ENCODE assay signal across 22 mouse cellular contexts in genomic region chr7:75404955-75405354, GRCm38 (mm10). TPM values are rescaled to one million over a fixed set of nuclear protein-coding genes. Genes with fewer than 3 reads are reported as not detected.
DNase-seq lines count a peak whose midpoint lies in the region; ATAC-seq and TF ChIP-seq lines count a peak whose summit lies in the region.
"Had no signal": no experiment of that assay in that cellular context is flagged by ENCODE, and none has a peak within 500 bp of the region (broad histone marks: within the 10 kb centered on the region; RNA-seq: fewer than 3 reads in every experiment).

No protein-coding gene starts in this region.

- H3K4me3 ChIP-seq in heart, embryonic 10.5 days, result no peak overlapping the region
- H3K4me3 ChIP-seq in heart, embryonic 13.5 days, result no peak overlapping the region
- H3K4me3 ChIP-seq in heart, postnatal 0 days (ENCODE audit: low read depth, low read length), result no peak overlapping the region
- H3K4me3 ChIP-seq: embryonic facial prominence, embryonic 15.5 days; erythroblast, embryonic 14.5 days; forebrain, embryonic 15.5 days; hindbrain, embryonic 12.5 days; kidney, embryonic 15.5 days had no signal

- peak; percentile 80 for DNase-seq in heart, embryonic 10.5 days (ENCODE audit: low spot score)
- DNase-seq in heart, adult 8-10 months (ENCODE audit: low spot score), result no peak
- peak; percentile 81 for DNase-seq in heart, postnatal 0 days (ENCODE audit: low spot score)
- DNase-seq in layer of hippocampus, adult 9-11 months, result no peak
- no peak for DNase-seq in adrenal gland, postnatal 14 days
- DNase-seq: adrenal gland, adult 2 months; adrenal gland, postnatal 36 days; cerebellum, adult 11 months; cerebellum, adult 8-10 months; cerebellum, postnatal 14 days; embryo, embryonic 11 days; gastrocnemius, postnatal 14 days; kidney, adult 11 months had no signal

- TF ChIP-seq CTCF in heart, postnatal 0 days (IDR thresholded peaks at IDR 0.05; ENCODE audit: low read depth), result no peak

- no peaks in the 10 kb centered on the region for H3K9me3 ChIP-seq in heart, embryonic 10.5 days
- H3K9me3 ChIP-seq in heart, embryonic 13.5 days, result 0 out of 2 replicates have a peak, but pooled peaks cover 4% of the 10 kb centered on the region
- no peaks in the 10 kb centered on the region for H3K9me3 ChIP-seq in heart, postnatal 0 days (replicated peaks; ENCODE audit: control insufficient read depth, low read length)
- H3K9me3 ChIP-seq: embryonic facial prominence, embryonic 15.5 days; forebrain, embryonic 15.5 days; hindbrain, embryonic 12.5 days; kidney, embryonic 15.5 days had no signal

- no peak overlapping the region for H3K9ac ChIP-seq in heart, embryonic 13.5 days
- H3K9ac ChIP-seq in heart, postnatal 0 days (replicated peaks; ENCODE audit: low read depth, low read length), result no peak overlapping the region
- H3K9ac ChIP-seq: embryonic facial prominence, embryonic 15.5 days; forebrain, embryonic 15.5 days; hindbrain, embryonic 12.5 days; kidney, embryonic 15.5 days had no signal

- ATAC-seq in erythroid progenitor cell, adult 5-6 weeks (replicated peaks; ENCODE audit: low FRiP score, poor library complexity, severe bottlenecking), result 0 out of 2 replicates have a peak, but pooled peaks have one; percentile 19
- peak; percentile 66; the same call in 1 of the 2 replicates for ATAC-seq in heart, embryonic 13.5 days (ENCODE audit: extremely low read depth, insufficient number of reproducible peaks, low FRiP score, low TSS enrichment)
- ATAC-seq in heart, postnatal 0 days (ENCODE audit: insufficient read depth, low read depth), result peak; percentile 91
- ATAC-seq: forebrain, embryonic 15.5 days; hindbrain, embryonic 16.5 days; inflammation-experienced regulatory T-cells, adult 6 months had no signal

- TF ChIP-seq EP300 in heart, postnatal 0 days (IDR thresholded peaks at IDR 0.05; ENCODE audit: low read depth), result no peak

- WGBS in heart, embryonic 10.5 days, result 50% methylated on average over 3 of the region's 3 CpGs
- 36% methylated on average over 3 of the region's 3 CpGs for WGBS in heart, embryonic 13.5 days
- 33% methylated on average over 3 of the region's 3 CpGs for WGBS in heart, postnatal 0 days

- H3K36me3 ChIP-seq in heart, embryonic 10.5 days, result no peaks in the 10 kb centered on the region
- H3K36me3 ChIP-seq in heart, embryonic 13.5 days, result no peaks in the 10 kb centered on the region
- no peaks in the 10 kb centered on the region for H3K36me3 ChIP-seq in heart, postnatal 0 days (replicated peaks; ENCODE audit: control insufficient read depth, insufficient read depth, low read length)
- H3K36me3 ChIP-seq: embryonic facial prominence, embryonic 15.5 days; forebrain, embryonic 15.5 days; hindbrain, embryonic 12.5 days; kidney, embryonic 15.5 days had no signal

- no peak overlapping the region for H3K4me2 ChIP-seq in heart, embryonic 13.5 days
- H3K4me2 ChIP-seq in heart, postnatal 0 days (ENCODE audit: low read depth, low read length), result no peak overlapping the region
- H3K4me2 ChIP-seq: embryonic facial prominence, embryonic 15.5 days; forebrain, embryonic 15.5 days; hindbrain, embryonic 12.5 days; kidney, embryonic 15.5 days had no signal

- no peaks in the 10 kb centered on the region for H3K27me3 ChIP-seq in heart, embryonic 10.5 days (ENCODE audit: insufficient read depth, poor library complexity, severe bottlenecking)
- no peaks in the 10 kb centered on the region for H3K27me3 ChIP-seq in heart, embryonic 13.5 days (replicated peaks)
- H3K27me3 ChIP-seq in heart, postnatal 0 days (ENCODE audit: control insufficient read depth, insufficient read depth, low read length), result no peaks in the 10 kb centered on the region
- H3K27me3 ChIP-seq: embryonic facial prominence, embryonic 15.5 days; forebrain, embryonic 15.5 days; hindbrain, embryonic 12.5 days; kidney, embryonic 15.5 days had no signal

- peak overlapping the region; percentile 81 for H3K27ac ChIP-seq in heart, embryonic 10.5 days
- peak overlapping the region; percentile 88 for H3K27ac ChIP-seq in heart, embryonic 13.5 days (replicated peaks)
- peak overlapping the region; percentile 76 for H3K27ac ChIP-seq in heart, postnatal 0 days (ENCODE audit: low read depth)
- H3K27ac ChIP-seq: embryonic facial prominence, embryonic 15.5 days; forebrain, embryonic 15.5 days; hindbrain, embryonic 12.5 days; kidney, embryonic 15.5 days had no signal

- H3K4me1 ChIP-seq in heart, embryonic 10.5 days, result peaks cover 26% of the 10 kb centered on the region
- H3K4me1 ChIP-seq in heart, embryonic 13.5 days, result peaks cover 26% of the 10 kb centered on the region
- H3K4me1 ChIP-seq in heart, postnatal 0 days (ENCODE audit: control insufficient read depth, insufficient read depth), result peaks cover 15% of the 10 kb centered on the region; the same call in 1 of the 2 replicates
- H3K4me1 ChIP-seq: embryonic facial prominence, embryonic 15.5 days; forebrain, embryonic 15.5 days; hindbrain, embryonic 12.5 days; kidney, embryonic 15.5 days had no signal

RNA-seq across cellular contexts. Expression of gene Akap13, which starts 50.4 kb away (rescaled TPM):
- 37.6 and 57.9 TPM in 2 replicates for polyA plus RNA-seq in heart, embryonic 10.5 days (2016; fragmentation: Nextera tagmentation; extraction: Ambion mirVana)
- 10 to 100 TPM; 70.2 to 79.8 (median 75.9) TPM for total RNA-seq in heart, adult 8-10 months (2022)
- 156 and 195 TPM in 2 replicates for total RNA-seq in erythroid progenitor cell, adult 5-6 weeks (2015; ENCODE audit: low replicate concordance)
- 532 and 563 TPM in 2 replicates for total RNA-seq in erythroid progenitor cell, adult 5-6 weeks (2017; ENCODE audit: low replicate concordance)
- 41.8 and 45.2 TPM in 2 replicates for polyA plus RNA-seq in heart, embryonic 13.5 days (2015; fragmentation: Nextera tagmentation; extraction: Ambion mirVana)
- total RNA-seq in heart, postnatal 0 days (2014; rRNA removed; ENCODE audit: low replicate concordance), result 80.1 and 113 TPM in 2 replicates
- polyA plus RNA-seq in heart, postnatal 0 days (2015; fragmentation: Nextera tagmentation; extraction: Ambion mirVana), result 29.8 and 34.2 TPM in 2 replicates
- 64.0 and 72.6 TPM in 2 replicates for total RNA-seq in adrenal gland, postnatal 14 days (2021)

Comparison
In these comparisons a context has a peak if more than half of its experiments do, and no peak if none do; other contexts are left out.
1. DNase-seq: peak in heart, embryonic 10.5 days (single experiment) and heart, postnatal 0 days (single experiment); none in heart, adult 8-10 months (single experiment), layer of hippocampus, adult 9-11 months (single experiment) and adrenal gland, postnatal 14 days (single experiment).
2. ATAC-seq: peak in every context shown above with its lines; median percentile 91 in heart, postnatal 0 days; 66 in heart, embryonic 13.5 days; 19 in erythroid progenitor cell, adult 5-6 weeks.
3. Peak in every context shown above with its lines, with median percentiles within 50 percentile points of each other: H3K27ac ChIP-seq.